Mouse (Mus musculus): ENCODE measurements at regions not wholly inside any gene's neighbourhood (a gene's known extent, or its start where the extent isn't known, plus 50 kb on each side); places are given as distances from the start of the nearest gene placed in this dataset.

- no peak overlapping the region for H3K9ac ChIP-seq (ENCODE audit: low read depth, low read length)
- DNase-seq (ENCODE audit: low spot score) (no peak), ATAC-seq (ENCODE audit: low FRiP score) (0 out of 2 replicates have a peak, but pooled peaks have one; percentile 25)
- H3K9me3 ChIP-seq (ENCODE audit: control insufficient read depth, low read length) = no peaks in the 10 kb centered on the region
- no peaks in the 10 kb centered on the region for H3K36me3 ChIP-seq (ENCODE audit: control insufficient read depth, insufficient read depth, low read length)
- H3K4me2 ChIP-seq (replicated peaks; ENCODE audit: low read depth, low read length) = no peak overlapping the region
- H3K27ac ChIP-seq (ENCODE audit: low read depth, low read length) = no peak overlapping the region
- no peaks in the 10 kb centered on the region for H3K4me1 ChIP-seq (replicated peaks; ENCODE audit: control insufficient read depth, insufficient read depth, low read length)
- no peak overlapping the region for H3K4me3 ChIP-seq (ENCODE audit: low read depth, low read length)
- no peaks in the 10 kb centered on the region for H3K27me3 ChIP-seq (ENCODE audit: control insufficient read depth, insufficient read depth, low read length)
- WGBS = 76% methylated on average over 8 of the region's 8 CpGs
These were observed 63.3 kb upstream of the Map1b start for GRCm38 (mm10) chr13:99579596-99580175.

GRCm38 (mm10) chr13:99577686-99578085, 61.3 kb upstream of the Map1b start:
- no peak overlapping the region for H3K9ac ChIP-seq (ENCODE audit: low read depth, low read length)
- no peak for ATAC-seq (ENCODE audit: low FRiP score)
- WGBS = 85% methylated on average over 4 of the region's 4 CpGs
- no peaks in the 10 kb centered on the region for H3K27me3 ChIP-seq (ENCODE audit: control insufficient read depth, insufficient read depth, low read length)
- no peak for DNase-seq (ENCODE audit: low spot score)
- H3K9me3 ChIP-seq (ENCODE audit: control insufficient read depth, low read length) = no peaks in the 10 kb centered on the region
- H3K4me1 ChIP-seq (replicated peaks; ENCODE audit: control insufficient read depth, insufficient read depth, low read length) = no peaks in the 10 kb centered on the region
- no peaks in the 10 kb centered on the region for H3K36me3 ChIP-seq (ENCODE audit: control insufficient read depth, insufficient read depth, low read length)
- no peak overlapping the region for H3K4me2 ChIP-seq (replicated peaks; ENCODE audit: low read depth, low read length)
- H3K4me3 ChIP-seq (ENCODE audit: low read depth, low read length) = no peak overlapping the region
- H3K27ac ChIP-seq (ENCODE audit: low read depth, low read length) = no peak overlapping the region

- H3K36me3 ChIP-seq (ENCODE audit: control insufficient read depth, insufficient read depth, low read length) = no peaks in the 10 kb centered on the region
- no peak overlapping the region for H3K27ac ChIP-seq (ENCODE audit: low read depth, low read length)
- no peak for DNase-seq (ENCODE audit: low spot score)
- no peak for ATAC-seq (ENCODE audit: low FRiP score)
- no peak overlapping the region for H3K4me3 ChIP-seq (ENCODE audit: low read depth, low read length)
- no peaks in the 10 kb centered on the region for H3K9me3 ChIP-seq (ENCODE audit: control insufficient read depth, low read length)
- H3K9ac ChIP-seq (ENCODE audit: low read depth, low read length) = no peak overlapping the region
- H3K27me3 ChIP-seq (ENCODE audit: control insufficient read depth, insufficient read depth, low read length) = no peaks in the 10 kb centered on the region
- H3K4me1 ChIP-seq (replicated peaks; ENCODE audit: control insufficient read depth, insufficient read depth, low read length) = no peaks in the 10 kb centered on the region
- no peak overlapping the region for H3K4me2 ChIP-seq (replicated peaks; ENCODE audit: low read depth, low read length)
- WGBS = 93% methylated on average over 7 of the region's 7 CpGs
These were observed 56.7 kb upstream of the Map1b start for GRCm38 (mm10) chr13:99573021-99573420.

GRCm38 (mm10) chr13:99572381-99572780, 56.0 kb upstream of the Map1b start:
- Histone ChIP-seq H3K4me1 (replicated peaks; ENCODE audit: control insufficient read depth, insufficient read depth, low read length) (no peaks in the 10 kb centered on the region), H3K27ac (ENCODE audit: low read depth, low read length) (no peak overlapping the region), H3K4me3 (ENCODE audit: low read depth, low read length) (no peak overlapping the region), H3K4me2 (replicated peaks; ENCODE audit: low read depth, low read length) (no peak overlapping the region), H3K27me3 (ENCODE audit: control insufficient read depth, insufficient read depth, low read length) (no peaks in the 10 kb centered on the region), H3K36me3 (ENCODE audit: control insufficient read depth, insufficient read depth, low read length) (no peaks in the 10 kb centered on the region), H3K9me3 (ENCODE audit: control insufficient read depth, low read length) (no peaks in the 10 kb centered on the region), H3K9ac (ENCODE audit: low read depth, low read length) (no peak overlapping the region)
- 90% methylated on average over 5 of the region's 5 CpGs for WGBS
- ATAC-seq (ENCODE audit: low FRiP score) (no peak), DNase-seq (ENCODE audit: low spot score) (no peak)
